Mouse (Mus musculus) liver, embryonic 14.5 days (tissue): Measurements from ENCODE around the gene Ereg. TPM values are rescaled to one million over a fixed set of nuclear protein-coding genes. Genes with fewer than 3 reads are reported as not detected.

Experiments used
- ATAC-seq: fragments of 200-750 bp; cut with Nextera tagmentation; 2 replicates; pipeline ENCODE4 v1.8.0; 2017; ENCODE audit warnings: moderate number of reproducible peaks, mild to moderate bottlenecking, moderate library complexity; ENCODE audit not compliant: insufficient read depth
- DNase-seq, 3 experiments: peaks; one replicate each; pipeline ENCODE4 v3.0.0-alpha.2; 2012 to 2013; ENCODE audit warnings: low read depth in 3 of 3, low spot score in 3 of 3
- H3K27ac ChIP-seq: fragments of 300-500 bp; sonication (generic); 2 replicates; pipeline ENCODE4 v1.5.1; 2014; ENCODE audit warnings: moderate library complexity, mild to moderate bottlenecking, control low read depth, inconsistent platforms
- H3K27me3 ChIP-seq: fragments of 300-500 bp; sonication (generic); 2 replicates; pipeline ENCODE4 v1.6.1; 2014; ENCODE audit warnings: mild to moderate bottlenecking, low read length, moderate library complexity; ENCODE audit not compliant: control insufficient read depth, insufficient read depth
- H3K36me3 ChIP-seq: fragments of 300-500 bp; sonication (generic); replicated peaks from 2 replicates; pipeline ENCODE4 v1.6.1; 2014; ENCODE audit warnings: low read depth; ENCODE audit not compliant: control insufficient read depth, insufficient read depth
- H3K4me1 ChIP-seq, 2 experiments: fragments of 200-500 bp in 1 of 2; fragments of 300-500 bp in 1 of 2; sonication (generic) in 1 of 2; replicated peaks; 2 replicates each; pipeline ENCODE4 v1.6.1; 2012 to 2014; ENCODE audit warnings: antibody characterized with exemption in 1 of 2, inconsistent platforms in 1 of 2, low read length in 1 of 2; ENCODE audit not compliant: control insufficient read depth in 2 of 2, insufficient read depth in 2 of 2
- H3K4me2 ChIP-seq: fragments of 300-500 bp; sonication (generic); 2 replicates; pipeline ENCODE4 v1.6.1; 2014; ENCODE audit warnings: low read depth, mild to moderate bottlenecking, control low read depth, moderate library complexity
- H3K4me3 ChIP-seq, 2 experiments: fragments of 200-500 bp in 1 of 2; fragments of 300-500 bp in 1 of 2; sonication (generic) in 1 of 2; 2 replicates each; pipeline ENCODE4 v1.5.1; 2012 to 2014; ENCODE audit warnings: low read depth in 2 of 2, low read length in 2 of 2, mild to moderate bottlenecking in 2 of 2, control low read depth in 1 of 2, inconsistent platforms in 1 of 2, moderate library complexity in 1 of 2; ENCODE audit not compliant: insufficient read depth in 1 of 2
- H3K9ac ChIP-seq: fragments of 300-500 bp; sonication (generic); replicated peaks from 2 replicates; pipeline ENCODE4 v1.6.1; 2014; ENCODE audit warnings: mild to moderate bottlenecking, control low read depth, moderate library complexity
- H3K9me3 ChIP-seq: fragments of 300-500 bp; sonication (generic); 2 replicates; pipeline ENCODE4 v1.6.1; 2016; ENCODE audit warnings: low read length, mixed read lengths; ENCODE audit not compliant: control insufficient read depth
- CTCF ChIP-seq: IDR thresholded peaks from 2 replicates; pipeline ENCODE4 v1.5.1; 2016; ENCODE audit warnings: antibody characterized with exemption, low read depth, control low read depth
- EP300 ChIP-seq: IDR thresholded peaks from 2 replicates; pipeline ENCODE4 v1.6.1; 2016; ENCODE audit warnings: antibody characterized with exemption, low read depth
- WGBS: fragments of 180-500 bp; shearing (Covaris S2); extraction: QIAGEN DNeasy Blood & Tissue Kit; methylation state at CpG from one replicate; pipeline ENCODE4 v1.1.7; 2014; ENCODE audit not compliant: insufficient replicate concordance; 5-methylcytosine and 5-hydroxymethylcytosine counted together
- polyA plus RNA-seq, 2 experiments: library from polyadenylated mRNA; depleted of rRNA in 1 of 2; stranded (reverse) in 1 of 2; unstranded in 1 of 2; fragments of >200 nt; fragmentation: Nextera tagmentation in 1 of 2; extraction: Ambion mirVana in 1 of 2; gene quantifications; 2 replicates each; pipeline versions ENCODE4 v1.2.1 to v1.2.3; 2012 to 2014

Ereg gene
- polyA plus RNA-seq, 2 experiments: 0.06 to 0.14 TPM

GRCm38 (mm10) chr5:91118618-91119017 lies 44.2 kb downstream of the Ereg start:
- Histone ChIP-seq H3K4me2 (no peak overlapping the region), H3K9me3 (no peaks in the 10 kb centered on the region), H3K27ac (no peak overlapping the region), H3K27me3 (no peaks in the 10 kb centered on the region), H3K9ac (no peak overlapping the region), H3K4me1 (no peaks in the 10 kb centered on the region), H3K36me3 (no peaks in the 10 kb centered on the region), H3K4me3 (no peak overlapping the region)
- DNase-seq (no peak), ATAC-seq (no peak)
- TF ChIP-seq CTCF (no peak), EP300 (no peak)

- no peak for ATAC-seq
These were observed 49.0 kb downstream of the Ereg start for GRCm38 (mm10) chr5:91123404-91123803.

GRCm38 (mm10) chr5:91124140-91124539 lies 49.7 kb downstream of the Ereg start:
- DNase-seq: no peak
- no peak for ATAC-seq
- TF ChIP-seq EP300 (no peak), CTCF (no peak)
- H3K4me1 ChIP-seq: no peaks in the 10 kb centered on the region
- no peaks in the 10 kb centered on the region for H3K36me3 ChIP-seq
- WGBS: 53% methylated on average over 2 of the region's 2 CpGs
- no peak overlapping the region for H3K4me2 ChIP-seq
- no peaks in the 10 kb centered on the region for H3K27me3 ChIP-seq
- no peaks in the 10 kb centered on the region for H3K9me3 ChIP-seq
- no peak overlapping the region for H3K4me3 ChIP-seq
- H3K27ac ChIP-seq: no peak overlapping the region
- no peak overlapping the region for H3K9ac ChIP-seq

More at GRCm38 (mm10) chr5:91123404-91123803, 49.0 kb downstream of the Ereg start:
- Histone ChIP-seq H3K27me3 (no peaks in the 10 kb centered on the region), H3K27ac (no peak overlapping the region), H3K9me3 (no peaks in the 10 kb centered on the region), H3K9ac (no peak overlapping the region), H3K36me3 (no peaks in the 10 kb centered on the region), H3K4me3 (no peak overlapping the region), H3K4me1 (no peaks in the 10 kb centered on the region), H3K4me2 (no peak overlapping the region)
- TF ChIP-seq CTCF (no peak), EP300 (no peak)
- WGBS: 53% methylated on average over 4 of the region's 4 CpGs
- no peak for DNase-seq

GRCm38 (mm10) chr5:91126623-91127022 lies 52.2 kb downstream of the Ereg start:
- 56% methylated on average over 1 of the region's 1 CpGs for WGBS
- TF ChIP-seq EP300: no peak
- no peak for TF ChIP-seq CTCF

GRCm38 (mm10) chr5:91134961-91135360 lies 60.5 kb downstream of the Ereg start:
- DNase-seq (no peak), ATAC-seq (no peak)
- Histone ChIP-seq H3K4me2 (no peak overlapping the region), H3K4me1 (no peaks in the 10 kb centered on the region), H3K27ac (no peak overlapping the region), H3K9ac (no peak overlapping the region), H3K36me3 (no peaks in the 10 kb centered on the region), H3K4me3 (no peak overlapping the region), H3K27me3 (peaks cover 14% of the 10 kb centered on the region), H3K9me3 (no peaks in the 10 kb centered on the region)
- TF ChIP-seq EP300 (no peak), CTCF (no peak)
- 0% methylated on average over 1 of the region's 1 CpGs for WGBS

More at GRCm38 (mm10) chr5:91126623-91127022, 52.2 kb downstream of the Ereg start:
- H3K4me3 ChIP-seq: no peak overlapping the region
- no peak for DNase-seq
- H3K9me3 ChIP-seq: no peaks in the 10 kb centered on the region
- H3K36me3 ChIP-seq: no peaks in the 10 kb centered on the region
- H3K4me1 ChIP-seq: no peaks in the 10 kb centered on the region
- H3K27me3 ChIP-seq: no peaks in the 10 kb centered on the region
- H3K9ac ChIP-seq: no peak overlapping the region
- H3K27ac ChIP-seq: no peak overlapping the region
- ATAC-seq: no peak
- H3K4me2 ChIP-seq: no peak overlapping the region
